Mouse (Mus musculus) heart, adult 2 months (tissue): Measurements from ENCODE around the gene Sdr16c6. TPM values are rescaled to one million over a fixed set of nuclear protein-coding genes. Genes with fewer than 3 reads are reported as not detected.

ENCODE experiments used
- DNase-seq, 2 experiments: peaks; one replicate each; pipeline ENCODE4 v3.0.0; 2021
- H3K27ac ChIP-seq: fragments of 200-600 bp; 2 replicates; pipeline ENCODE4 v1.8.1; 2022
- H3K27me3 ChIP-seq: fragments of 200-500 bp; 2 replicates; pipeline ENCODE4 v1.6.1; 2012; ENCODE audit warnings: mild to moderate bottlenecking, low read length, inconsistent platforms, mixed read lengths; ENCODE audit not compliant: control insufficient read depth, insufficient read depth
- H3K36me3 ChIP-seq: fragments of 200-500 bp; 2 replicates; pipeline ENCODE4 v1.6.1; 2012; ENCODE audit warnings: low read length, inconsistent platforms; ENCODE audit not compliant: control insufficient read depth, insufficient read depth
- H3K4me1 ChIP-seq: fragments of 200-500 bp; 2 replicates; pipeline ENCODE4 v1.6.1; 2011; ENCODE audit warnings: low read length; ENCODE audit not compliant: control insufficient read depth, insufficient read depth
- H3K4me3 ChIP-seq: fragments of 200-600 bp; 2 replicates; pipeline ENCODE4 v1.8.1; 2022
- H3K79me2 ChIP-seq: fragments of 200-500 bp; replicated peaks from 2 replicates; pipeline ENCODE4 v1.6.1; 2012; ENCODE audit warnings: mild to moderate bottlenecking, inconsistent platforms, low read length, moderate library complexity, mixed read lengths; ENCODE audit not compliant: control insufficient read depth, insufficient read depth
- H3K9ac ChIP-seq: fragments of 200-500 bp; 2 replicates; pipeline ENCODE4 v1.6.1; 2012; ENCODE audit warnings: low read depth, mild to moderate bottlenecking, control low read depth, inconsistent platforms, low read length, mixed read lengths
- CTCF ChIP-seq: fragments of 200-600 bp; IDR thresholded peaks from 2 replicates; pipeline ENCODE4 v1.8.1; 2022; ENCODE audit warnings: antibody characterized with exemption, mild to moderate bottlenecking, moderate library complexity
- EP300 ChIP-seq: fragments of 200-500 bp; IDR thresholded peaks from 2 replicates; pipeline ENCODE4 v1.6.1; 2011; ENCODE audit warnings: low read depth, low read length, control low read depth; ENCODE audit not compliant: insufficient read depth
- POLR2A ChIP-seq: fragments of 200-500 bp; IDR thresholded peaks from 2 replicates; pipeline ENCODE4 v1.6.1; 2011; ENCODE audit warnings: mild to moderate bottlenecking, low read depth, low read length, control low read depth; ENCODE audit not compliant: insufficient read depth
- WGBS: fragments of 180-500 bp; shearing (Covaris S2); methylation state at CpG from one replicate; pipeline ENCODE4 v1.1.7; 2018; 5-methylcytosine and 5-hydroxymethylcytosine counted together
- intact Hi-C: fragments of 180-260 bp; cut with DNase I; formaldehyde crosslinking; loops from one replicate; pipeline ENCODE4 v1.15.1; 2025
- long read RNA-seq: library from polyadenylated mRNA; stranded (forward); transcript quantifications from one replicate; pipeline ENCODE4 v2.0.0, GENCODE M21; 2021
- polyA plus RNA-seq: library from polyadenylated mRNA; depleted of rRNA; stranded (reverse); fragments of >200 nt; gene quantifications from 2 replicates; pipeline ENCODE4 v1.2.3, GENCODE M21; 2012; rRNA removed
- total RNA-seq, 2 experiments: library from RNA; stranded (reverse); gene quantifications; 2 replicates each; pipeline ENCODE4 v1.2.3; 2021

Sdr16c6 gene
- not detected for total RNA-seq
- polyA plus RNA-seq = not detected in 2 replicates
- long read RNA-seq = 0 reads

DNA sequence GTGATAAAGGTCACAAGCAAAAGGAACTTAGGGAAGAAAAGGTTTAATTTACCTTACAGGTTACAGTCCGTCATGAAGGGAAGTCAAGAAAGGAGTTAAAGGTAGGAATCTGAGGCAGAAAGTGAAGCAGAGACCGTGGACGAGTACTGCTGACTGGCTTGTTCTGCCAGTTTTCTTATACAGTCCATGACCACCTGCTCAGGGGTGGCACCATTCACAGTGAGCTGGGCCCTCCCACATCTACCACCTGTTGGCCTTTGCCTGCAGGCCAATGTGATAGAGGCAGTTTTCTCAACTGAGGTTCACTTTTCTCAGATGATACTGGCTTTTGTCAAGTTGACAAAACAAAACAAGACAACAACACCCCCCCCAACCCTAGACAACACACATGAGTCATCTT is at the start of gene Sdr16c6:
Gene Sdr16c6, minus strand, starts transcription at position 151 of the 400 bp plus-strand sequence.
- H3K79me2 ChIP-seq = no peaks in the 10 kb centered on the region
- no peaks in the 10 kb centered on the region for H3K36me3 ChIP-seq
- H3K27ac ChIP-seq = no peak within 1 kb of the TSS
- TF ChIP-seq CTCF (no peak), POLR2A (no peak), EP300 (no peak)
- no peak for DNase-seq
- no peaks in the 10 kb centered on the region for H3K27me3 ChIP-seq
- H3K4me1 ChIP-seq = no peaks in the 10 kb centered on the region
- intact Hi-C loops = no loop called here
- H3K9ac ChIP-seq = no peak within 1 kb of the TSS
- no peak within 1 kb of the TSS for H3K4me3 ChIP-seq
- 71% methylated on average over 3 of the region's 3 CpGs for WGBS

DNA sequence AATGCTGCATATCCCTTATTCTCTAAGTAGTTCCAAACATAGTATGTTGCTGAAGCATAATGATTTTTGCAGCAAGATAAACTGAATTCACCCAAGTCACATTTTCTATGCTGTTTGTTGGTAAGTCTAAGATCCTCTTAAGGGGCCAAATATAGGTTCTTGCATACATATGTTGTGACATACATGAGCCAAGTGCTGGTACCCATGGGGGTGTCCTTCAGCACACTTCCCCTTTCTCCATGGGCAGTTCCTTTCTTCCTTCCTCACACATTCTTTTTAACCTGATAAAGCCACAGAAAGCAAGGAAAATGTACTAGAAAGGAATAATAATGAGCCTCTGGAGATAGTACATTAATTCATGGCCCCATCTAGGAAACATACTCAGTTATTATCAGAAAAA is 2.9 kb upstream of the Sdr16c6 start:
- Histone ChIP-seq H3K4me3 (no peak overlapping the region), H3K9ac (no peak overlapping the region), H3K79me2 (no peaks in the 10 kb centered on the region), H3K27ac (no peak overlapping the region), H3K27me3 (no peaks in the 10 kb centered on the region), H3K4me1 (no peaks in the 10 kb centered on the region), H3K36me3 (no peaks in the 10 kb centered on the region)
- no peak for DNase-seq
- intact Hi-C loops = no loop called here
- TF ChIP-seq POLR2A (no peak), EP300 (no peak), CTCF (no peak)

DNA sequence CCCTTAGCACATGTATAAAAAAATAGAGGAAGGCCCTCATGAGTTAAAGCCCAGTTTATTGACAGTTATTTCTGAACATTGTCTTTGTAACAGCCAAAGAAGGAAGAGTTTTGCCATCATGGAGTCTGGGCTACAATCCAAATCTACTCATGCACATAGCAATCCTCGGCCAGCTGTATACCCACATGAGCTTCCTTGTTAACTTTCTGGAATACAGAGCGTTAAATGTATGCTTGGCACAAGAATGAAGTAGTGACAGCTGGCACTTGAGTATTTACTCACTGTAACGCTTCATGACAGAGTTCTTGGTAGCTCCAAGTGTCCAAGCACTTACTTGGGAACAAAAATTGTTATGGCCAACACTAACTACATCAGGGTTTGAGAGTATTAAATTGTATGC is 1.8 kb upstream of the Sdr16c6 start:
- WGBS = 66% methylated on average over 3 of the region's 3 CpGs

DNA sequence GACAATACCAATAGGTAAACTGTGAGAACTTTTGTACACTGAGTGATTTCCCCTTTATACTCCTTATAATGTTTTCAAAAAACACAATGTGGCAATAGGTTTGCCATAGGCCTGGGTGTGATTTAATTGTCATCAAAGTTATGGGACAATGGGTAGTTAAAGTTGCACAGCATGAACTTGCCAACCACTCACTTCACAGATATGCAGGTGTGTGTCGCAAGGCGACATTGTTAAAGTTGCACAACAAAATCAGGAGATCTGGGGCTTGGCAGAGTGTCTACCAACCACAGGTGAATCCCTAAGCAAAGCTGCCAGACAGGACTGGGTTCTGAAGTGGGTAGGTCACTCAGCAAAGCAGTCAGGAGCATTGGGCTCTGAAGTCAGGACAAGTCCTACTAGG is 1.3 kb downstream of the Sdr16c6 start:
- Histone ChIP-seq H3K27ac (no peak overlapping the region), H3K27me3 (no peaks in the 10 kb centered on the region), H3K36me3 (no peaks in the 10 kb centered on the region), H3K79me2 (no peaks in the 10 kb centered on the region), H3K4me3 (no peak overlapping the region), H3K4me1 (no peaks in the 10 kb centered on the region), H3K9ac (no peak overlapping the region)
- intact Hi-C loops = no loop called here
- TF ChIP-seq CTCF (no peak), EP300 (no peak), POLR2A (no peak)
- DNase-seq = no peak
- 87% methylated on average over 2 of the region's 2 CpGs for WGBS

More for the DNA sequence above, 1.8 kb upstream of the Sdr16c6 start:
- DNase-seq = no peak
- H3K4me3 ChIP-seq = no peak overlapping the region
- no peaks in the 10 kb centered on the region for H3K36me3 ChIP-seq
- no peak for TF ChIP-seq CTCF
- no peak for TF ChIP-seq POLR2A
- no peak for TF ChIP-seq EP300
- no peak overlapping the region for H3K27ac ChIP-seq
- H3K9ac ChIP-seq = no peak overlapping the region
- H3K27me3 ChIP-seq = no peaks in the 10 kb centered on the region
- H3K4me1 ChIP-seq = no peaks in the 10 kb centered on the region
- no peaks in the 10 kb centered on the region for H3K79me2 ChIP-seq
- intact Hi-C loops = no loop called here

Other genes with a start within 250 kb of the Sdr16c6 start
- gene Gm11808, start 103.9 kb downstream of the Sdr16c6 start, total RNA-seq = 100 to 1,000 TPM; 249 to 331 TPM
- 1,138 and 1,394 TPM in 2 replicates for gene Gm11808, start 103.9 kb downstream of the Sdr16c6 start, polyA plus RNA-seq